Mouse (Mus musculus) midbrain, embryonic 16.5 days (tissue): ENCODE measurements around the gene Fgfr2. TPM values are rescaled to one million over a fixed set of nuclear protein-coding genes. Genes with fewer than 3 reads are reported as not detected.
A peak's percentile ranks its signal among the peaks of the same experiment; 100 is the strongest.

Source experiments
- ATAC-seq: fragments of 200-750 bp; cut with Nextera tagmentation; 2 replicates; pipeline ENCODE4 v1.8.0; 2017; ENCODE audit warnings: moderate TSS enrichment
- H3K27ac ChIP-seq: fragments of 300-500 bp; sonication (generic); 2 replicates; pipeline ENCODE4 v1.5.1; 2014; ENCODE audit warnings: mild to moderate bottlenecking, low read length, mixed read lengths
- H3K27me3 ChIP-seq: fragments of 300-500 bp; sonication (generic); 2 replicates; pipeline ENCODE4 v1.6.1; 2014; ENCODE audit warnings: low read depth, low read length, mixed read lengths; ENCODE audit not compliant: control insufficient read depth, insufficient read depth
- H3K36me3 ChIP-seq: fragments of 300-500 bp; sonication (generic); 2 replicates; pipeline ENCODE4 v1.6.1; 2014; ENCODE audit warnings: mild to moderate bottlenecking, low read length, moderate library complexity, mixed read lengths; ENCODE audit not compliant: control insufficient read depth, insufficient read depth
- H3K4me1 ChIP-seq: fragments of 300-500 bp; sonication (generic); 2 replicates; pipeline ENCODE4 v1.6.1; 2014; ENCODE audit warnings: mild to moderate bottlenecking, low read length, mixed read lengths; ENCODE audit not compliant: control insufficient read depth, insufficient read depth
- H3K4me2 ChIP-seq: fragments of 300-500 bp; sonication (generic); 2 replicates; pipeline ENCODE4 v1.6.1; 2014; ENCODE audit warnings: mild to moderate bottlenecking, low read length, mixed read lengths
- H3K4me3 ChIP-seq: fragments of 300-500 bp; sonication (generic); 2 replicates; pipeline ENCODE4 v1.5.1; 2014; ENCODE audit warnings: low read depth, mild to moderate bottlenecking, low read length, moderate library complexity, mixed read lengths
- H3K9ac ChIP-seq: fragments of 300-500 bp; sonication (generic); 2 replicates; pipeline ENCODE4 v1.6.1; 2014; ENCODE audit warnings: low read depth, low read length, mixed read lengths
- H3K9me3 ChIP-seq: fragments of 300-500 bp; sonication (generic); replicated peaks from 2 replicates; pipeline ENCODE4 v1.6.1; 2014; ENCODE audit warnings: mild to moderate bottlenecking, low read length, mixed read lengths; ENCODE audit not compliant: control insufficient read depth, poor library complexity, severe bottlenecking
- WGBS: fragments of 180-500 bp; shearing (Covaris S2); extraction: QIAGEN DNeasy Blood & Tissue Kit; methylation state at CpG from one replicate; pipeline ENCODE4 v1.1.7; 2014; 5-methylcytosine and 5-hydroxymethylcytosine counted together
- polyA plus RNA-seq: library from polyadenylated mRNA; unstranded; fragments of >200 nt; fragmentation: Nextera tagmentation; extraction: Ambion mirVana; gene quantifications from 2 replicates; pipeline ENCODE4 v1.2.1, GENCODE M21; 2015

Fgfr2 gene
- polyA plus RNA-seq, 1 experiment from 2014 or later = 23.8 TPM

DNA sequence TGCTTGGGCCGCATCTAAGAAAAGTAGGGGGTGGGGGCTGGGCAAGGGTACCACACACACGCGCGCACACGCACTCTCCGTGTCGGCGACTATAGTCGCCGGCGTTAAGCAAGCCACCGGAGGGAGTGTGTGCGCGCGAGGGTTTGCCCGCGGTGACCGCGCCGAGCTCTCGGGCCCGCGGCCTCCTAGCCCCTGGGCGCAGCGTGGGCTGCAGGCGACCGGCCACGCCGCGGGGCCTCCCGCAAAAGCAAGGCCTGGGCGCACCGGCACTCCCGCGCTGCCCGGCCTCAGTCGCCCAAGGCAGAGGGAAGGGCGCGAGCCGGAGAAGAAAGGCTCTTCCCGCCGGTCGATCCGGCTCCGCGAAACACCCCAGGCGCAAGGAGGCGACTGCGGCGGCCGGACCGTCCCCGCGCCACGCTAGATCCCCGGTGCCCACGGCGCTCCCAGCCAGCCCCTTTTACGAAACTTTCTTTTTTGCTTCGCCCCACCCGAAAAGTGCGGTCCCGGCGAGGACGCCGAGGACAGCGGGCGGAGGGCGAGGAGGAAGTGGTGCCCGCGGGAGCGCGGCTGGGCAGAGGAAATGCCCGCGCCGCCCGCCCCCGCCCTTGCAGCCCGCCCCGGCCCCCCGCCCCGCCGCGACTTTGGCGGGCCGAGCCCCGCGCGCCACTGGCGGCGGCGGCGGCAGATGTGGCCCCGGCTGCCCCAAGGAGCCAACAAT lies 1.3 kb downstream of the Fgfr2 start:
- Histone ChIP-seq H3K4me3 (peak overlapping the region; percentile 92), H3K4me1 (peaks cover 27% of the 10 kb centered on the region)
- no peak for ATAC-seq

DNA sequence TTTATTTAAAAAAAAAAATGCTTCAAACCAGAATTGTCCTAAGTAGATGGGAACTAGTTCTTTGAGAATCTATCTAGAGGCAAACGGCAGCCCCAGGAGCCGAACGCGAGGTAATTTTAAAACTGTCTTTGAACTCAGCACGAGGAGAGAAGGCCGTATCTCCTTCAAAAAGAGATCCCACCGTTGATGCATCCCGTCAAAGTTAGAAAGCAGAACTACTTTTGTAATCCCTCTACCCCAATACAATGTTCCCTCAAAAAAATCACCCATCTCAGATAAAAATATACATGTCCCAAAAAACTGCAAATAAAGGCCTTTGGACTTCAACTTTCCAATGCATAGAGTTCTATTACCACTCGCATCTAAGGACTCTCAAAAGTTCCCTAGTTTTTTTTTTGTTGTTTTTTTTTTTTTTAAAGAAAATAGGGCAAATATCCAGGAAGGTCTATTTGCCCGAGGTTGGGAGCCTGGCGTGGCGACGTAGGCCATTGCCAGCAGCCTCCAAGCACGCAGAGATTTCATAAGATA lies 2.0 kb downstream of the Fgfr2 start:
- 1% methylated on average over 14 of the region's 14 CpGs for WGBS
- Histone ChIP-seq H3K9me3 (no peaks in the 10 kb centered on the region), H3K36me3 (no peaks in the 10 kb centered on the region), H3K4me1 (peaks cover 30% of the 10 kb centered on the region), H3K4me2 (peak overlapping the region; percentile 95), H3K9ac (peak overlapping the region; percentile 92), H3K27me3 (no peaks in the 10 kb centered on the region; the same call in 1 of the 2 replicates), H3K27ac (peak overlapping the region; percentile 90), H3K4me3 (peak overlapping the region; percentile 92)
- ATAC-seq = no peak

More for the DNA sequence above, 1.3 kb downstream of the Fgfr2 start:
- H3K27me3 ChIP-seq = peaks cover 4% of the 10 kb centered on the region; the same call in 1 of the 2 replicates
- peak overlapping the region; percentile 90 for H3K27ac ChIP-seq
- H3K9me3 ChIP-seq = no peaks in the 10 kb centered on the region
- WGBS = 0% methylated on average over 69 of the region's 94 CpGs
- H3K9ac ChIP-seq = peak overlapping the region; percentile 92
- peak overlapping the region; percentile 95 for H3K4me2 ChIP-seq
- H3K36me3 ChIP-seq = no peaks in the 10 kb centered on the region

DNA sequence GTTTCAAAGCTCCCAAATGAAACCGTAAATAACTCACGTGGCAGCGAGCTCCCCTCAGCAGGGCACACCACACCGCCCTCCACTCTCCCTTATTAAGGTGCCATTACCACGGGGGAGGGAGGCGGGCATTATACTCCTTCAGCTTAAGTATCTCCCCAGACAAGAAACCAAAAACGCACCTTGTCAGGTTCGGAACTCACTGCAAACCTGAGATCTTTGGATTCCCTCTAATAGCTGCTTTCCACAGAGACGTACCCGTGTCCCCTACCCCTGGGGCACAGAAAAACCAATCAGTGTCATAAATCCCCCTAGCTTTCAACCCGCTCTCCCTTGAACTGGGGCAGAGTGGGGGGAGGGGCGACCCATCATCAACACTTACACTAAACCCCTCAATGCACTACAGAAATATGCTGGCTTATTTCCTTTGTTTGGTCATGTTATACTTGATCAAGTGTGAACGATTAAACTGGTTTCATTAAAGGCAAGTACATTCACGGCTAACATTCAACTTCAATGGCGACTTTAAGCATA lies 2.9 kb downstream of the Fgfr2 start:
- no peaks in the 10 kb centered on the region for H3K9me3 ChIP-seq
- no peak for ATAC-seq
- 8% methylated on average over 15 of the region's 15 CpGs for WGBS
- peaks cover 38% of the 10 kb centered on the region for H3K4me1 ChIP-seq
- peak overlapping the region; percentile 20 for H3K4me3 ChIP-seq
- no peaks in the 10 kb centered on the region for H3K27me3 ChIP-seq
- peak overlapping the region; percentile 95 for H3K4me2 ChIP-seq
- no peak overlapping the region for H3K27ac ChIP-seq
- H3K9ac ChIP-seq = peak overlapping the region; percentile 46; the same call in 1 of the 2 replicates
- no peaks in the 10 kb centered on the region for H3K36me3 ChIP-seq

DNA sequence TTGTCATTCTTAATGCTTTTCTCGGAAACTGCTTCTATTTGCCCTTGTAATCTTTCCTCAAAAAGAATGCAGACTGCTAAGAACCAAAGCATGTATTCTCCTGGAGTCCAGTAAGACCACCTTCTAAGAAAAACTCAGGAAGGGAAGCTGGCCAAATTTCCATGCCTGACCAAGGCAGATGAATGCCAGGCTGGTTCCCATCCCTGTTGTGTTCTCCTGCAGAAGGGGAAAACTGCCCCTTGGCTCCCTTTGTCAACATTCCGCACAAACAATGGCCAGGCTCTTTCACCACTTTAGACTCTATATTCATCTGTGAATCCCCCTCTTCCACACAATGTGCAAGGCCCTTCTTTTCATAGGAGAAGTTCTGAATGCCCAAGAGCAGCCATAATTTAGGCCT lies 5.3 kb downstream of the Fgfr2 start:
- Histone ChIP-seq H3K4me2 (no peak overlapping the region), H3K27ac (no peak overlapping the region), H3K9ac (no peak overlapping the region), H3K4me1 (peaks cover 39% of the 10 kb centered on the region), H3K27me3 (no peaks in the 10 kb centered on the region), H3K9me3 (no peaks in the 10 kb centered on the region), H3K4me3 (no peak overlapping the region), H3K36me3 (no peaks in the 10 kb centered on the region)
- 12% methylated on average over 2 of the region's 2 CpGs for WGBS
- no peak for ATAC-seq

DNA sequence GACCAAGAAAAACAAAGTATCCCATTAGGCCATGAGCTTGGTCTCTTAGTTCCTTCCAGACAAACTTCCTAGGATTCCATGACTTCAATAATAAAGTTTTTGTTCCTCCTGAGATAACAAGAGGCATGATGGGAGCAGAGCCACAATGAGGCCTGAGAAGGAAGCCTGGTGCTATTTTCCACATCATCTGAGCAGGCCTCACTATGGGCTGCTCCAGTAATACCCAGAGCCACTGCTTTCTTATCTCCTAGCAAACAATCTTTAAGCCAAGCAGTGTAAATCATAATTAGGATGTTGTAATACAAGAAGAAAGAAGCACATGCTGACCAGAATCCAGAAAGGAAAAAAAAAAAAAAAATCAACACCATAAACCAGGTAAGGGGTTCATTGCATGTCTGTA lies 6.6 kb downstream of the Fgfr2 start:
- Histone ChIP-seq H3K4me1 (peaks cover 39% of the 10 kb centered on the region), H3K4me2 (no peak overlapping the region), H3K27me3 (no peaks in the 10 kb centered on the region), H3K4me3 (no peak overlapping the region), H3K27ac (no peak overlapping the region), H3K36me3 (no peaks in the 10 kb centered on the region), H3K9ac (no peak overlapping the region), H3K9me3 (no peaks in the 10 kb centered on the region)
- no peak for ATAC-seq

DNA sequence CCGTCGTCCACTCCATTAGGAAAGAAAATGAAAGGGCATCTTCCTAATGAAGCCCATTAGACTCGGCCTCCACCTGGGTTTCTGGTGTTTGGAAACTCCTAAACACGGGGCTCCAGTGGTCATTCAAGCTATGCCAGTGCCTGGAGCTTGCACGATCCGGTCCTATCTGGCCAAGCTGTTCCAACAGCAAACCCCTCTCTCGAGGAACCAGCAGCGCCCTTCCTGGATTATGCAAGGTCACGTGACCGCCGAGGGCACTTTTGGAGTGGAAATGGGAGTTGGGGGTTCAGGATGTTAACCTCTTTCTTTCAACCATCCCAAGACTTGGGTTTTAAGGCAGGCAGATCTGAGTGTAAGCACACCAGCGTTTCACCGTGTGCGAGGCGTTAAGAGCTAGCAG lies 7.3 kb downstream of the Fgfr2 start:
- Histone ChIP-seq H3K27ac (no peak overlapping the region), H3K4me3 (no peak overlapping the region)

DNA sequence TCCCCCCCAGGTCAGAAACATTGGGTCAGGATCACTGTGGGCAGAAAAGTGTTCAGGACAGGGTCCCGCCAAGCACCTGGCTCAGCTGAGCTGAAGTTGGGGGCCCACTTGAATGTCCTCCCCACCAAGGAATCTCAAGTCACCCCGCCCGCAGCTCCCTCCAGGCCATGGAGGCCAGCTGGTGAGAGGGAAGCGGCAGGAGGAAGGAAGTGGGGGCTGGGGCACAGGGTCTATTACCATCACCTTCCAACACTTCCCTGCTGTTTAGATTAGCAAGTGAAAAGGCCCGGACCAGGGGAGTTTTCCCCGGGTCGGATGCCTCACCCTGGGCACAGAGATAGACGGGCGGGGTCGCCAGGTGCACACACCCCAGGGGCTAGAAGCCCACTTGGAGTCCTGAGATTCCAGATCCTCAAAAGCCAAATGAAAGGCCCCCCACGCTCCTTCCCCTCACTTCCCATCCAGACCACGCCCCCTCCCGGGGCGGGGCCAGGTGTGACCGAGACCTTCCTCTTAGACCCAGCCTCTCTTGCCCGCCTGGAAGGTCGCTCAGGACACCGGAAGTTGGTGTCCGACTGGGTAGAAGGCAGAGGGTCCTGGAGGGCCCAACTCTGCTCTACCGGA lies 8.2 kb downstream of the Fgfr2 start:
- WGBS = 17% methylated on average over 20 of the region's 20 CpGs
- ATAC-seq = no peak
- Histone ChIP-seq H3K27me3 (no peaks in the 10 kb centered on the region), H3K4me2 (peak overlapping the region; percentile 35), H3K36me3 (no peaks in the 10 kb centered on the region), H3K9ac (peak overlapping the region; percentile 48; the same call in 1 of the 2 replicates), H3K9me3 (no peaks in the 10 kb centered on the region), H3K27ac (no peak overlapping the region), H3K4me3 (no peak overlapping the region), H3K4me1 (peaks cover 37% of the 10 kb centered on the region)

More for the DNA sequence above, 7.3 kb downstream of the Fgfr2 start:
- Histone ChIP-seq H3K9me3 (no peaks in the 10 kb centered on the region), H3K4me2 (peak overlapping the region; percentile 7), H3K27me3 (no peaks in the 10 kb centered on the region), H3K4me1 (peaks cover 40% of the 10 kb centered on the region), H3K36me3 (no peaks in the 10 kb centered on the region), H3K9ac (0 out of 2 replicates have a peak overlapping the region, but pooled peaks have one; percentile 4)
- no peak for ATAC-seq
- 23% methylated on average over 15 of the region's 15 CpGs for WGBS

DNA sequence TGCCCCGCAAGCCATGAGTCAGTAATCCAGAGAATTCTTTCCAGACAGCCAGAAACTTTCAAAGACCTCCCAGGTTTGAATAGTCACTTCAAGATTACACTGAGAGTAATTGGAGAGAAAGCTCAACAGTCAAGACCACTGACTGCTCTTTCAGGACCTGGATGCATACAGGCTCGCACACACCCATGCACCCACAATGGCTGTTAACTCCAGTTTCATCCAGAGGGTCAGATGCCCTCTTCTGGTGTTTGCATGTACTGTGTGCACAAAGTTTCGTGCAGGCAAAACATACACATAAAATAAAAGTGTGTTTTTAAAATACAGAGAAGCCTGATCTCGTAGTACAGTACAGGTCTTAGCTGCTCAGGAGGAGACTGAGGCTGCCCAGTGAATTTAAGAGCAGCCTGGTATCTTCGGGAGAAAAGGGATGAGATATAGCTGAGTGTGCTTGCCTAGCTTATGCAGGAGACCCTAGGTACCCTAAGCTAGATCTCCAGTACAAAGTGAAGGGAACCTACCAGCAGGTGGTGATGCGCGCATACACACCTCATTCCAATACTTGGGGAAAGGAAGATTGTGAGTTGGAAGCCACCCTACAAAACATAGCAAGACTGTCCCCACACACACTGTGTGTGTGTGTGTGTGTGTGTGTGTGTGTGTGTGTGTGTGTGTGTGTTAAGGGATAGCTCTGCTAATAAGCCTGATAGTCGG lies 9.8 kb downstream of the Fgfr2 start:
- H3K4me1 ChIP-seq = peaks cover 34% of the 10 kb centered on the region
- no peak overlapping the region for H3K27ac ChIP-seq
- H3K9me3 ChIP-seq = no peaks in the 10 kb centered on the region
- no peak overlapping the region for H3K4me3 ChIP-seq
- H3K9ac ChIP-seq = no peak overlapping the region
- ATAC-seq = no peak
- H3K27me3 ChIP-seq = no peaks in the 10 kb centered on the region
- 74% methylated on average over 8 of the region's 8 CpGs for WGBS
- H3K4me2 ChIP-seq = no peak overlapping the region
- no peaks in the 10 kb centered on the region for H3K36me3 ChIP-seq
